Mouse (Mus musculus): ENCODE measurements at regions not wholly inside any gene's neighbourhood (a gene's known extent, or its start where the extent isn't known, plus 50 kb on each side); places are given as distances from the start of the nearest gene placed in this dataset.

GRCm38 (mm10) chr16:93328680-93329395 is 275.0 kb downstream of the Setd4 start:
- no peak for TF ChIP-seq CTCF (IDR thresholded peaks at IDR 0.05; ENCODE audit: borderline replicate concordance, control insufficient read depth, extremely low read depth, insufficient read depth, low read length, poor library complexity)
- no peak for TF ChIP-seq POLR2A (IDR thresholded peaks at IDR 0.05; ENCODE audit: control insufficient read depth, extremely low read depth, insufficient read depth, low read length, poor library complexity)
